Mouse (Mus musculus) heart, adult 2 months (tissue): ENCODE measurements around the gene Tma7. TPM values are rescaled to one million over a fixed set of nuclear protein-coding genes. Genes with fewer than 3 reads are reported as not detected.

Experiments used
- DNase-seq, 2 experiments: peaks; one replicate each; pipeline ENCODE4 v3.0.0; 2021
- H3K27ac ChIP-seq: fragments of 200-600 bp; 2 replicates; pipeline ENCODE4 v1.8.1; 2022
- H3K27me3 ChIP-seq: fragments of 200-500 bp; 2 replicates; pipeline ENCODE4 v1.6.1; 2012; ENCODE audit warnings: mild to moderate bottlenecking, low read length, inconsistent platforms, mixed read lengths; ENCODE audit not compliant: control insufficient read depth, insufficient read depth
- H3K36me3 ChIP-seq: fragments of 200-500 bp; 2 replicates; pipeline ENCODE4 v1.6.1; 2012; ENCODE audit warnings: low read length, inconsistent platforms; ENCODE audit not compliant: control insufficient read depth, insufficient read depth
- H3K4me1 ChIP-seq: fragments of 200-500 bp; 2 replicates; pipeline ENCODE4 v1.6.1; 2011; ENCODE audit warnings: low read length; ENCODE audit not compliant: control insufficient read depth, insufficient read depth
- H3K4me3 ChIP-seq: fragments of 200-600 bp; 2 replicates; pipeline ENCODE4 v1.8.1; 2022
- H3K79me2 ChIP-seq: fragments of 200-500 bp; replicated peaks from 2 replicates; pipeline ENCODE4 v1.6.1; 2012; ENCODE audit warnings: mild to moderate bottlenecking, inconsistent platforms, low read length, moderate library complexity, mixed read lengths; ENCODE audit not compliant: control insufficient read depth, insufficient read depth
- H3K9ac ChIP-seq: fragments of 200-500 bp; 2 replicates; pipeline ENCODE4 v1.6.1; 2012; ENCODE audit warnings: low read depth, mild to moderate bottlenecking, control low read depth, inconsistent platforms, low read length, mixed read lengths
- CTCF ChIP-seq: fragments of 200-600 bp; IDR thresholded peaks from 2 replicates; pipeline ENCODE4 v1.8.1; 2022; ENCODE audit warnings: antibody characterized with exemption, mild to moderate bottlenecking, moderate library complexity
- EP300 ChIP-seq: fragments of 200-500 bp; IDR thresholded peaks from 2 replicates; pipeline ENCODE4 v1.6.1; 2011; ENCODE audit warnings: low read depth, low read length, control low read depth; ENCODE audit not compliant: insufficient read depth
- POLR2A ChIP-seq: fragments of 200-500 bp; IDR thresholded peaks from 2 replicates; pipeline ENCODE4 v1.6.1; 2011; ENCODE audit warnings: mild to moderate bottlenecking, low read depth, low read length, control low read depth; ENCODE audit not compliant: insufficient read depth
- WGBS: fragments of 180-500 bp; shearing (Covaris S2); methylation state at CpG from one replicate; pipeline ENCODE4 v1.1.7; 2018; 5-methylcytosine and 5-hydroxymethylcytosine counted together
- intact Hi-C: fragments of 180-260 bp; cut with DNase I; formaldehyde crosslinking; loops from one replicate; pipeline ENCODE4 v1.15.1; 2025
- polyA plus RNA-seq: library from polyadenylated mRNA; depleted of rRNA; stranded (reverse); fragments of >200 nt; gene quantifications from 2 replicates; pipeline ENCODE4 v1.2.3, GENCODE M21; 2012
- total RNA-seq, 2 experiments: library from RNA; stranded (reverse); gene quantifications; 2 replicates each; pipeline ENCODE4 v1.2.3; 2021

Gene Tma7
- total and polyA plus RNA-seq, 3 experiments, result 41.4 to 235 (median 218) TPM

DNA sequence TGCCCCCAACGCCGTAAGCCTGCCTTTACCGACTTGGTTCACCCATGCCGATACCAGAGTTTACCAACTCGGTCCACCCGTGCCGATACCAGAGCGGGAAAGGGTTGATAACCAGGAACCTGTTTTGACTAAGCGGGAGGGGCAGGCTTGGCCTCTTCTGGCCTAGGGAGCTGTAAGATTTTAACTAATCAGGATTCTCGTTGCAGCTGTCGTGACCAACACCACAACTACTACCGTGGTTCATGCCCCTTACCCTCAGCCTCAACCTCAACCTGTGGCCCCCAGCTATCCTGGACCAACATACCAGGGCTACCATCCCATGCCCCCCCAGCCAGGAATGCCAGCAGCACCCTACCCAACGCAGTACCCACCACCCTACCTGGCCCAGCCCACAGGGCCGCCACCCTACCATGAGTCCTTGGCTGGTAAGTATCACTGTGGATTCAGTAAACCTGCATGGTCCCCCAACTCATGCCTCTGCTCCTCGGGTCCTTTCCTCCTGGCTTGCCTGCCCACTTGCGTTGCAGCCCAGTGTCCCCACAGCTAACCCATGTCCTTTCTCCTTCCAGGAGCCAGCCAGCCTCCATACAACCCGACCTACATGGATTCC, 26.2 kb downstream of the Tma7 start:
- no peaks in the 10 kb centered on the region for H3K27me3 ChIP-seq
- no peaks in the 10 kb centered on the region; the same call in 1 of the 2 replicates for H3K79me2 ChIP-seq
- H3K4me1 ChIP-seq, result peaks cover 17% of the 10 kb centered on the region
- H3K27ac ChIP-seq, result no peak overlapping the region
- H3K36me3 ChIP-seq, result 0 out of 2 replicates have a peak, but pooled peaks cover 2% of the 10 kb centered on the region
- no peak for TF ChIP-seq CTCF
- no peak for TF ChIP-seq EP300
- no peak for TF ChIP-seq POLR2A
- H3K9ac ChIP-seq, result no peak overlapping the region
- intact Hi-C loops, result no loop called here
- 87% methylated on average over 17 of the region's 17 CpGs for WGBS
- no peak overlapping the region for H3K4me3 ChIP-seq
- peak in 1 of 2 experiments; percentile 23 for DNase-seq

DNA sequence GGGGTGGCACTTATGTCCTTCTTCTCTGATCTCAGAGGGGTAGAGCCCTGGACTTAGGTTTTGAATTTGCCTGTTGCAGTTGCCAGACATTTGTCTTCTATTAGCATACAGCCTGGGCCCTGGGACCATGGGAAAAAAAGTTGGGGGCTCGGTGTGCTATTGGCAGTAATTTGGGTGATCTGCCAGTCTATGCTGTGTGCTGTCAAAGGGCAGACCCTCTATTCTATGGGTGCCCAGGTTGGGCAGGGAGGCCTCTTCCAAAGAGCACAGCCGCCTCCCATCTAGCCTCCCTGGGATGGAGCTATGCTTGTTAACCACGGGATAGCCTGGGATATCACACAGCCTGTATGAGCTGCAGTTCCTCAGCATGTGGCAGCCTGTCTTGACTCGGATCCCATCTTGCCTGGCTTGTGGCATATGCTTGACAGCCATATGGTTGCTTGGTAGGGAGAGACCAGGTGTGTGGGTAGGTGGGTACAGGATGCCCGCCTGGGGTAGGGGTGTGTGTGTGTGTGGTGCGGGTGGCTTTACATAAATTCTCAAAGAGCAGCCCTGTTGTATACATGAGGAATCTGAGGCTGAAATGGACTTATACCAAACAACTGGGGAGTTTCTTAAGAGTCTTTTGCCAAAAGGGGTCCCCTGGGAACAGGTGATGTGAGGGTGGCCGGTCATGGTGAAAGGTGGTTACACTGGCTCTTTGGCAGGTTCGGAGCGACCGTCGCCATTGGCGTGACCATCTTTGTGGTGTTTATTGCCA, 26.9 kb downstream of the Tma7 start:
- peak overlapping the region; percentile 73 for H3K27ac ChIP-seq
- H3K4me3 ChIP-seq, result peak overlapping the region; percentile 44
- peak in 1 of 2 experiments; percentile 24 for DNase-seq
- TF ChIP-seq POLR2A, result no peak
- TF ChIP-seq CTCF, result no peak
- TF ChIP-seq EP300, result no peak
- H3K9ac ChIP-seq, result no peak overlapping the region; the same call in 1 of the 2 replicates
- peaks cover 17% of the 10 kb centered on the region for H3K4me1 ChIP-seq
- H3K27me3 ChIP-seq, result no peaks in the 10 kb centered on the region
- WGBS, result 85% methylated on average over 12 of the region's 12 CpGs
- H3K79me2 ChIP-seq, result no peaks in the 10 kb centered on the region; the same call in 1 of the 2 replicates
- intact Hi-C loops, result no loop called here
- H3K36me3 ChIP-seq, result 0 out of 2 replicates have a peak, but pooled peaks cover 2% of the 10 kb centered on the region

GRCm38 (mm10) chr9:109054712-109055111, 27.7 kb downstream of the Tma7 start:
- H3K27ac ChIP-seq, result peak overlapping the region; percentile 73
- DNase-seq, result peak; percentile 69 to 83
- no peaks in the 10 kb centered on the region; the same call in 1 of the 2 replicates for H3K79me2 ChIP-seq
- H3K27me3 ChIP-seq, result no peaks in the 10 kb centered on the region
- TF ChIP-seq CTCF (no peak), EP300 (0 out of 2 replicates have a peak, but pooled peaks have one; percentile 42), POLR2A (peak; percentile 79)
- H3K4me1 ChIP-seq, result peaks cover 14% of the 10 kb centered on the region
- peak overlapping the region; percentile 44 for H3K4me3 ChIP-seq
- peak overlapping the region; percentile 15; the same call in 1 of the 2 replicates for H3K9ac ChIP-seq
- intact Hi-C loops, result no loop called here
- H3K36me3 ChIP-seq, result 0 out of 2 replicates have a peak, but pooled peaks cover 2% of the 10 kb centered on the region
- WGBS, result 17% methylated on average over 7 of the region's 7 CpGs

DNA sequence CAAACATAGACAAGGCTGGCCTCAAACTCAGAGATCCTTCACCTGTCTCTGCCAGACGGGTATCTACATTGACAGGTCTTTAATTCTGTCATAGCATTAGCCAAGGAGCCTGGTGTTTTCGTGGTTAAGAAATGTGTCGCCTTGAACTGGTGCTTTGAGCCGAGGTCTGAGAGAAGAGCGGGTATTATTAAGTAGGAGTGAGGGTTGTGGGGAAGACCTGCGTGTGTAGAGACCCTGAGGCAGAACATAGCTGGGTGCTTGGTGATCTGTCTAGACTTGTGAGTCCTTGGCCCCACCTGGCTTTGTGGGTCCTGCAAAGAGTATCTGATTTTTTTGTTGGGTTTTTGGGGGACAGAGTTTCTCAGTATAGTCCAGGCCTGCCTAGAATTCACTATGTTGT, 28.5 kb downstream of the Tma7 start:
- 76% methylated on average over 6 of the region's 6 CpGs for WGBS
- H3K27ac ChIP-seq, result peak overlapping the region; percentile 73

GRCm38 (mm10) chr9:109053366-109053765, 29.0 kb downstream of the Tma7 start:
- Histone ChIP-seq H3K79me2 (no peaks in the 10 kb centered on the region; the same call in 1 of the 2 replicates), H3K4me3 (no peak overlapping the region), H3K27ac (no peak overlapping the region), H3K9ac (no peak overlapping the region), H3K36me3 (0 out of 2 replicates have a peak, but pooled peaks cover 2% of the 10 kb centered on the region), H3K4me1 (peaks cover 9% of the 10 kb centered on the region), H3K27me3 (no peaks in the 10 kb centered on the region)
- no peak for DNase-seq
- 86% methylated on average over 3 of the region's 3 CpGs for WGBS
- TF ChIP-seq POLR2A (no peak), CTCF (no peak), EP300 (no peak)
- intact Hi-C loops, result no loop called here

More for the DNA sequence above, 28.5 kb downstream of the Tma7 start:
- H3K9ac ChIP-seq, result no peak overlapping the region
- H3K4me1 ChIP-seq, result peaks cover 13% of the 10 kb centered on the region
- H3K79me2 ChIP-seq, result no peaks in the 10 kb centered on the region; the same call in 1 of the 2 replicates
- 0 out of 2 replicates have a peak, but pooled peaks cover 2% of the 10 kb centered on the region for H3K36me3 ChIP-seq
- no peaks in the 10 kb centered on the region for H3K27me3 ChIP-seq
- no peak overlapping the region for H3K4me3 ChIP-seq
- intact Hi-C loops, result no loop called here
- TF ChIP-seq EP300, result no peak
- no peak for TF ChIP-seq POLR2A
- no peak for TF ChIP-seq CTCF
- DNase-seq, result peak in 1 of 2 experiments; percentile 13
